Mouse (Mus musculus): Measurements from ENCODE around the gene Dhrs1.

Gene Dhrs1

GRCm38 (mm10) chr14:55745180-55745860 lies at the start of gene Dhrs1, which contains the start of gene Nop9:
Gene Dhrs1 (minus strand): TSS chr14:55745690.
Gene Nop9 (plus strand): TSS chr14:55745693.
- DNase-seq (ENCODE audit: low spot score): peak; percentile 94

- DNase-seq (ENCODE audit: low spot score): no peak
Observed at GRCm38 (mm10) chr14:55793946-55794345, 48.5 kb upstream of the Dhrs1 start.

GRCm38 (mm10) chr14:55793461-55793860 lies 48.0 kb upstream of the Dhrs1 start:
- no peak for DNase-seq (ENCODE audit: low spot score)

GRCm38 (mm10) chr14:55788256-55789050 lies 43.0 kb upstream of the Dhrs1 start, which contains the start of gene Ripk3:
Gene Ripk3 (minus strand): TSS chr14:55788865.
- peak; percentile 36 for DNase-seq (ENCODE audit: low spot score)

GRCm38 (mm10) chr14:55787731-55788130 lies 42.2 kb upstream of the Dhrs1 start:
- no peak for DNase-seq (ENCODE audit: low spot score)

GRCm38 (mm10) chr14:55785195-55785594 lies 39.7 kb upstream of the Dhrs1 start:
- DNase-seq (ENCODE audit: low spot score): peak; percentile 50

- DNase-seq (ENCODE audit: low spot score): no peak
Observed at GRCm38 (mm10) chr14:55783958-55784235, 38.4 kb upstream of the Dhrs1 start, which contains the start of gene Adcy4. Gene Adcy4 (minus strand): TSS chr14:55784095.

GRCm38 (mm10) chr14:55783171-55783957 lies 37.9 kb upstream of the Dhrs1 start:
- no peak for DNase-seq (ENCODE audit: low spot score)

GRCm38 (mm10) chr14:55782361-55782960 lies 37.0 kb upstream of the Dhrs1 start:
- DNase-seq (ENCODE audit: low spot score): no peak

GRCm38 (mm10) chr14:55781310-55781709 lies 35.8 kb upstream of the Dhrs1 start:
- peak; percentile 62 for DNase-seq (ENCODE audit: low spot score)

- no peak for DNase-seq (ENCODE audit: low spot score)
Observed at GRCm38 (mm10) chr14:55780736-55781135, 35.2 kb upstream of the Dhrs1 start.

- no peak for DNase-seq (ENCODE audit: low spot score)
Observed at GRCm38 (mm10) chr14:55779656-55780055, 34.2 kb upstream of the Dhrs1 start.

GRCm38 (mm10) chr14:55778686-55779085 lies 33.2 kb upstream of the Dhrs1 start:
- DNase-seq (ENCODE audit: low spot score): no peak

- no peak for DNase-seq (ENCODE audit: low spot score)
Observed at GRCm38 (mm10) chr14:55777806-55778205, 32.3 kb upstream of the Dhrs1 start.

- DNase-seq (ENCODE audit: low spot score): no peak
Observed at GRCm38 (mm10) chr14:55777176-55777575, 31.7 kb upstream of the Dhrs1 start.

- DNase-seq (ENCODE audit: low spot score): no peak
Observed at GRCm38 (mm10) chr14:55776711-55777110, 31.2 kb upstream of the Dhrs1 start.

GRCm38 (mm10) chr14:55769087-55769703 lies 23.7 kb upstream of the Dhrs1 start:
- DNase-seq (ENCODE audit: low spot score): no peak

- DNase-seq (ENCODE audit: low spot score): no peak
Observed at GRCm38 (mm10) chr14:55768555-55768954, 23.1 kb upstream of the Dhrs1 start.

GRCm38 (mm10) chr14:55767519-55768414 lies 22.3 kb upstream of the Dhrs1 start:
- DNase-seq (ENCODE audit: low spot score): peak; percentile 64

GRCm38 (mm10) chr14:55765696-55766095 lies 20.2 kb upstream of the Dhrs1 start, which contains the start of gene Ltb4r1:
Gene Ltb4r1 (plus strand): TSS chr14:55765962.
- DNase-seq (ENCODE audit: low spot score): no peak

GRCm38 (mm10) chr14:55763166-55763565 lies 17.7 kb upstream of the Dhrs1 start:
- DNase-seq (ENCODE audit: low spot score): no peak

All from yolk sac, embryonic 10.5 days (tissue).